23 mouse cellular contexts compared by ENCODE assay signal in the genomic region with DNA sequence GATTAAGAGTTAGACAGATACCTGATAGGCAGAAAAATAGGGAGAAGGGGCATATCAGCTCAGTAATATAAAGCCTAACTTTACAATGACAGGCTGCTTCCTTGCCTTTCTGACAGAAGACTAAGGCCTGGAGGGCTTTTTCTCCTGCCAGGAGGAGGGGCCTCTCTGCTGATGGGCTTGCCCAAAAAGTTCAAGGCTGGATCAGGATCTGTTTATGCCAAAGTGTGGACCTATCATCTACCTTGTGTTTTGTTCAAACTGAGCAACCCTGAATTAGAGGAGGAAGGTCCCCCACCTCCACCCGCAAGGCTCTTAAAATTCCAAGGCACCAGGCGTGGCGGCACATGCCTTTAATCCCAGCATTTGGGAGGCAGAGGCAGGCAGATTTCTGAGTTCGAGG. TPM values are rescaled to one million over a fixed set of nuclear protein-coding genes. Genes with fewer than 3 reads are reported as not detected.
DNase-seq lines count a peak whose midpoint lies in the region; ATAC-seq and TF ChIP-seq lines count a peak whose summit lies in the region.
"Had no signal": no experiment of that assay in that cellular context is flagged by ENCODE, and none has a peak within 500 bp of the region (broad histone marks: within the 10 kb centered on the region; RNA-seq: fewer than 3 reads in every experiment).

No protein-coding gene starts in this region.

- no peaks in the 10 kb centered on the region for H3K27me3 ChIP-seq in intestine, embryonic 14.5 days (replicated peaks; ENCODE audit: control insufficient read depth, insufficient read depth, low read length)
- no peaks in the 10 kb centered on the region for H3K27me3 ChIP-seq in intestine, postnatal 0 days (replicated peaks; ENCODE audit: control insufficient read depth, insufficient read depth, low read length)
- H3K27me3 ChIP-seq in liver, postnatal 0 days (ENCODE audit: insufficient read depth, low read length), result no peaks in the 10 kb centered on the region
- H3K27me3 ChIP-seq: embryonic facial prominence, embryonic 12.5 days; forebrain, embryonic 12.5 days; Patski had no signal

- H3K4me3 ChIP-seq in intestine, embryonic 14.5 days (ENCODE audit: low read depth, low read length), result no peak overlapping the region
- no peak overlapping the region for H3K4me3 ChIP-seq in intestine, postnatal 0 days (ENCODE audit: low read depth, low read length)
- no peak overlapping the region for H3K4me3 ChIP-seq in liver, postnatal 0 days (ENCODE audit: low read depth, low read length)
- H3K4me3 ChIP-seq: embryonic facial prominence, embryonic 10.5 days; embryonic facial prominence, embryonic 12.5 days; forebrain, embryonic 12.5 days had no signal

- TF ChIP-seq EP300 in liver, postnatal 0 days (IDR thresholded peaks at IDR 0.05; ENCODE audit: low read depth), result no peak

- no peak overlapping the region for H3K9ac ChIP-seq in intestine, embryonic 14.5 days (ENCODE audit: low read length)
- H3K9ac ChIP-seq in intestine, postnatal 0 days (ENCODE audit: low read depth, low read length), result no peak overlapping the region
- no peak overlapping the region for H3K9ac ChIP-seq in liver, postnatal 0 days (replicated peaks)
- H3K9ac ChIP-seq: embryonic facial prominence, embryonic 12.5 days; forebrain, embryonic 12.5 days had no signal

- H3K4me1 ChIP-seq in intestine, embryonic 14.5 days (replicated peaks; ENCODE audit: control insufficient read depth, insufficient read depth, low read length), result peaks cover 13% of the 10 kb centered on the region
- no peaks in the 10 kb centered on the region for H3K4me1 ChIP-seq in intestine, postnatal 0 days (replicated peaks; ENCODE audit: control insufficient read depth, insufficient read depth, low read length)
- H3K4me1 ChIP-seq in liver, postnatal 0 days (ENCODE audit: insufficient read depth), result no peaks in the 10 kb centered on the region

- DNase-seq in heart, adult 11 months, result peak; percentile 65
- no peak for DNase-seq in heart, postnatal 10 days
- peak; percentile 25 for DNase-seq in intestine, embryonic 14.5 days (ENCODE audit: low spot score)
- peak; percentile 52 for DNase-seq in R1 (ENCODE audit: low read depth, low spot score)
- no peak for DNase-seq in left cerebral cortex, adult 8-10 months (ENCODE audit: low spot score in 2 of 2)
- no peak for DNase-seq in liver, postnatal 0 days
- DNase-seq: adrenal gland, adult 8-10 months; adrenal gland, postnatal 14 days; adrenal gland, postnatal 36 days; cerebellum, adult 11-12 months; cerebellum, adult 2 months; cerebellum, adult 9-10 months; cerebellum, postnatal 10 days; cerebellum, postnatal 25 days had no signal

- TF ChIP-seq CTCF in intestine, postnatal 0 days (IDR thresholded peaks at IDR 0.05; ENCODE audit: low read depth), result no peak
- TF ChIP-seq CTCF in liver, postnatal 0 days (IDR thresholded peaks at IDR 0.05; ENCODE audit: low read depth), result no peak

- peaks cover 4% of the 10 kb centered on the region; the same call in 1 of the 2 replicates for H3K9me3 ChIP-seq in intestine, embryonic 14.5 days (ENCODE audit: control insufficient read depth, low read length)
- no peaks in the 10 kb centered on the region for H3K9me3 ChIP-seq in intestine, postnatal 0 days (ENCODE audit: control insufficient read depth)
- no peaks in the 10 kb centered on the region for H3K9me3 ChIP-seq in liver, postnatal 0 days (ENCODE audit: low read length)
- H3K9me3 ChIP-seq: forebrain, embryonic 12.5 days; G1E had no signal

- H3K27ac ChIP-seq in intestine, embryonic 14.5 days (ENCODE audit: low read depth), result no peak overlapping the region
- H3K27ac ChIP-seq in intestine, postnatal 0 days (ENCODE audit: low read depth, low read length), result no peak overlapping the region
- no peak overlapping the region for H3K27ac ChIP-seq in liver, postnatal 0 days (ENCODE audit: low read depth)
- H3K27ac ChIP-seq: embryonic facial prominence, embryonic 10.5 days; embryonic facial prominence, embryonic 12.5 days; forebrain, embryonic 12.5 days had no signal

- WGBS in intestine, embryonic 14.5 days, result 93% methylated on average over 4 of the region's 4 CpGs
- 97% methylated on average over 4 of the region's 4 CpGs for WGBS in intestine, postnatal 0 days
- WGBS in liver, postnatal 0 days (ENCODE audit: insufficient replicate concordance), result 79% methylated on average over 4 of the region's 4 CpGs

- H3K36me3 ChIP-seq in intestine, embryonic 14.5 days (ENCODE audit: control insufficient read depth, insufficient read depth, low read length), result no peaks in the 10 kb centered on the region
- H3K36me3 ChIP-seq in intestine, postnatal 0 days (ENCODE audit: control insufficient read depth, insufficient read depth), result no peaks in the 10 kb centered on the region
- H3K36me3 ChIP-seq in liver, postnatal 0 days (replicated peaks; ENCODE audit: insufficient read depth, low read length), result no peaks in the 10 kb centered on the region
- H3K36me3 ChIP-seq: embryonic facial prominence, embryonic 10.5 days; embryonic facial prominence, embryonic 12.5 days; forebrain, embryonic 12.5 days; G1E had no signal

- H3K4me2 ChIP-seq in intestine, embryonic 14.5 days (ENCODE audit: low read length), result no peak overlapping the region
- no peak overlapping the region for H3K4me2 ChIP-seq in intestine, postnatal 0 days (replicated peaks; ENCODE audit: low read depth)
- H3K4me2 ChIP-seq in liver, postnatal 0 days (ENCODE audit: low read depth, low read length), result no peak overlapping the region
- H3K4me2 ChIP-seq: embryonic facial prominence, embryonic 12.5 days; forebrain, embryonic 12.5 days had no signal

- intact Hi-C loops in heart, postnatal 10 days (cut with DNase I), result no loop called here

- no peak for ATAC-seq in intestine, embryonic 14.5 days (replicated peaks; ENCODE audit: low FRiP score, low TSS enrichment, low read depth)
- ATAC-seq in intestine, postnatal 0 days, result no peak
- ATAC-seq in liver, postnatal 0 days, result no peak
- ATAC-seq: activated CD4-positive, CD25-positive, alpha-beta regulatory T cell, adult 4 months; forebrain, embryonic 14.5 days; forebrain, embryonic 16.5 days; Patski had no signal

RNA-seq across cellular contexts. Expression of a gene that starts 47.9 kb away (rescaled TPM):
- total RNA-seq in heart, postnatal 10 days (2021), result 10 to 100 TPM; 26.4 to 35.1 TPM
- polyA plus RNA-seq in intestine, embryonic 14.5 days (2014; fragmentation: Nextera tagmentation; extraction: Ambion mirVana), result 8.3 and 8.5 TPM in 2 replicates
- polyA plus RNA-seq in intestine, postnatal 0 days (2015; fragmentation: Nextera tagmentation; extraction: Ambion mirVana), result 6.4 and 6.7 TPM in 2 replicates
- total RNA-seq in left cerebral cortex, adult 8-10 months (2022), result 10 to 100 TPM; 45.5 to 49.0 (median 48.0) TPM
- polyA plus RNA-seq in liver, postnatal 0 days (2015; fragmentation: Nextera tagmentation; extraction: Ambion mirVana), result 12.8 and 13.3 TPM in 2 replicates

Comparison
In these comparisons a context has a peak if more than half of its experiments do, and no peak if none do; other contexts are left out.
1. DNase-seq: peak in heart, adult 11 months (single experiment), intestine, embryonic 14.5 days (single experiment) and R1 (single experiment); none in heart, postnatal 10 days (0 of 2), left cerebral cortex, adult 8-10 months (0 of 2) and liver, postnatal 0 days (single experiment).